Mouse (Mus musculus) adipocyte (in vitro differentiated cells): ENCODE results near the gene Usp15.

Experiments
- DNase-seq: peaks from one replicate; pipeline ENCODE4 v3.0.0-alpha.2; 2016; ENCODE audit warnings: low spot score

Usp15 gene

DNA sequence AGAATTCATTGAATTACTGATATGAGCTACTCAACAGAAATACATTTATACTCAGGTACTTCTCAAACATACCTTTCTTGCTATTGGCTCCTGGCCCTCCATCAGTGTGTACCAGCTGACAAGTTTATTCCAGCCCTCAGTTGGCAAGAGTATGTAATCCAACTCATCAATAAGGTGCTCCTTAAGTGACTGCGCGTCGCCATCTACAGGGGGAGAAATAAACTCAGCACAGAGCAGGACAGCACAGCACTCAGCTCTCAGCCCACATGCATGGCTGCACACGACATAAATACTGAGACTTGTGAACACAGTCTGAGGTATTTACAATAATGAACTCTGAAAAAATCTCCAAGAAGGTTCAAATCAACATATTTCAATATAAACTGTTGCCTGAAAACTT is 21.0 kb downstream of the Usp15 start:
- no peak for DNase-seq

DNA sequence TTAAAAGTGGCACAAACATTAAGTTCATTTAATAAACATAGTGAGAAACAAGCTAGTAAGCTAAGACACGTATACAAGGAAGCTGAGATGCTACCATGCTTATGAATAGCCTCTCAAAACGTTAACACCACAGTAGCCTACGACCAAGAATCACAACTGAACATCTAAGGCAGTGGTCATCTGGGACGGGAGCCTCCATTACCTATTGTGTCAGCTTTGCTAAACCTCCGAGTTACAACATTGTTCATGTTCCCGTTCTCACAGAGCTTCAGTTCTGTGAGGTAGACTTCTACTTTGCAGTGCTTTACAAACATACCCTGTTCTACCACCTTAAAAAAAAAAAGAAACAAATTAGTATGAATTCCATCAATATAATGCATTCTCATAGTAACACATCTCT is 25.9 kb downstream of the Usp15 start:
- no peak for DNase-seq

DNA sequence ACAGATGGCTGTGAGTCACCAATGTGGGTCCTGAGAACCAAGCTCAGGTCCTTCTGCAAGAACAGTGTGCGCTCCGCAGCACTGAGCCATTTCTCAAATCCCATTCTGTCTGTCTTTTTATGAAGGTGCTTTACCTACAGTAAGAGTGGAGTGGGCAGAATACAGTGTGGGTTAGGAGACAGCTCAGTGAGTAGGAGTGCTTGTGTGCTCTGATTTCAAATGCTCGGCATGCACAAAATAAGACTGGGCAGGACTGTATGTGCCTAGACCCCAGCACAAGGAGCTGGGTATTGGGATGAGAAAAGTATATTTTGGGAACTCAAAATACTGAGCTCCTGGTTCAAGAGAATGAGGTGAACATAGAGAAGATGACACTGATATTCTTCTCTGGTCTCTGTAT is 31.3 kb downstream of the Usp15 start:
- no peak for DNase-seq

DNA sequence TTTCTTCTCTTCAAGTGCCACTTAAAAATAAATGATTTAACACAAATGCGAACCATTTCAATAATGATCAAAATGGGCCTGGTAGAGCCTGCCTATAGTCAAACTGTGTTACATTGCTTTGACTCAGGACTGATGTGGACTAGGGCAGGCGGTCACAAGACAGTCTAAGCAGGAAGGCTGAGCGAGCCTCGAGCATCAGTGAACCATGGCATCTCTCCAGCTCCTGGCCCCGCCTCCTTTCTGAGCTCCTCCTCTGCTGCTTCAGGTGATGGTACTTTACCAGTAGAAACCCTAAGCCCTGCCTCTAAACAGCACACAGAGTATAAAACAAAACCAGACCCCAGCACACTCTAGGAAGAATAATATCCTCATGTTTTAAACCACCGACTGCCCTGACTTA is 36.3 kb downstream of the Usp15 start:
- DNase-seq: no peak

DNA sequence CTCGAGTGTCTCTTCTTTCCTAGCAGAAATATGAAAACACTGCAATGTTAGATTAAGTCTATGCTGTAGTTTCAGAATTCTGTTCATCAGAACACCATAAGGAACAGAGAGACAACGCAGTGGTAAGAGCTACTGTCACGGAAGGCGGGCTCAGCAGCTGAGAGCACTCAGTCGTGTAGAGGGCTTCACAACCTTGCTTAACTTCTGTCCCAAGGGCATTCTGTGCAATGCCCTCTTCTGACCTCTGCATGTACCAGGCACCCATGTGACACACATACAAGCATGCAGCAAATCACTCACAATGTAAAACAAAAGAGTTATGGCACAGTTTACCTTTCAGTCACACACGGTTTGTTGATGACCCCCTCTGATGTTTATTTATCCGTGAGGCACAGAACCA is 37.5 kb downstream of the Usp15 start:
- DNase-seq: no peak

DNA sequence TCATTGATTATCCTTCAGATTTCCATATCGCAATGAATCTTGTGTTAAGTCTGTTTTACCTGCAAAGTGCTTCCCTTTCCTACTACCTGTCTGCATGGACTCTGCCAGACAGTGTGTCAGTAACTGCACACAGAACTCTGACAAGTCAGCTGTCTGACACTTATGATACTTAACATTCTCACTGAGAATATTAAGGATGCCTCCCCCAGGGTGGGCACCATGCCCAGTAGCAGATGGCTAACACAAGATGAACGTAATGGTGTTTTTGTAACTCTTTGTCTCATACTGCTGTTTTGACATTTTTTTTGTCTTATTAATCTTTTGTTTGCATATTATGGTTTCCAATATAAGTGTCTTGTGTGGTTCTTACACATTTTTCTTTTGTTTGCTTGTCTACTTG is 40.4 kb downstream of the Usp15 start:
- DNase-seq: peak; percentile 8

DNA sequence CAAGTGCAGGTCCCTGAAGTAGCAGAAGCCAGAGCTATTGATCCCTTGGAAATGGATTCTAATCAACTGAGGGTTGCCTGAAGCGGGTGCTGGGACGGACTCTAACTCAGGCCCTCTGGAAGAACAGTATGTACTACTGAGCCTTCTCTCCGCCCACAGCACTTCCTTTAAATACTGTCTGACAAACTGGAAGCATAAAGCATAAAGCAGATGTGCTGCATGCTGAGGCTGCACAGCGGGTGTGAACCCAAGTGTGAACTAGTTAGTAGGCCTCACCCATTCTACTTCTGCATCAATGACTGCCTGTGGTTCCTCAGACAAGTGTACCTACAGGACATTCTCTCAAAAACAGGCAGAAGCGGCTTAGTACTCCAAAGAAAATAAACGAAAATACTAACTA is 41.0 kb downstream of the Usp15 start:
- no peak for DNase-seq

DNA sequence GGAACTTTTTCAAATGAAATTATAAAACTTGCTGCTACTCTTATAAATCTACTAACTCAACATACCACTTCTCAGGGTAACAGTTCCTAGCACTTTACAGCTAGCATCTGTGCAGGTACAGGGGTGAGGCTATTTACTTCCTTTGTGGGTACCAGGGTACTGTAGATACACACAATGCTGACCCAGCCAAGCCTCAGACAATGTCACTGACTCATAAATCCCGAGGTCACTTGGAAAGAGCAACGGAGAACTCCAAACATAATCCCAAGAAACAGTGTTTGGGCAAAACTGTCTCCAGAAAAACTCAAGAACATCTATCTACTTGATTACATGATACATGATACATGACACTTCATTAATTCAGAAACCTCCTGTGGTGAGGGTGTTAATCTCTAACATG is 43.5 kb downstream of the Usp15 start:
- DNase-seq: no peak

DNA sequence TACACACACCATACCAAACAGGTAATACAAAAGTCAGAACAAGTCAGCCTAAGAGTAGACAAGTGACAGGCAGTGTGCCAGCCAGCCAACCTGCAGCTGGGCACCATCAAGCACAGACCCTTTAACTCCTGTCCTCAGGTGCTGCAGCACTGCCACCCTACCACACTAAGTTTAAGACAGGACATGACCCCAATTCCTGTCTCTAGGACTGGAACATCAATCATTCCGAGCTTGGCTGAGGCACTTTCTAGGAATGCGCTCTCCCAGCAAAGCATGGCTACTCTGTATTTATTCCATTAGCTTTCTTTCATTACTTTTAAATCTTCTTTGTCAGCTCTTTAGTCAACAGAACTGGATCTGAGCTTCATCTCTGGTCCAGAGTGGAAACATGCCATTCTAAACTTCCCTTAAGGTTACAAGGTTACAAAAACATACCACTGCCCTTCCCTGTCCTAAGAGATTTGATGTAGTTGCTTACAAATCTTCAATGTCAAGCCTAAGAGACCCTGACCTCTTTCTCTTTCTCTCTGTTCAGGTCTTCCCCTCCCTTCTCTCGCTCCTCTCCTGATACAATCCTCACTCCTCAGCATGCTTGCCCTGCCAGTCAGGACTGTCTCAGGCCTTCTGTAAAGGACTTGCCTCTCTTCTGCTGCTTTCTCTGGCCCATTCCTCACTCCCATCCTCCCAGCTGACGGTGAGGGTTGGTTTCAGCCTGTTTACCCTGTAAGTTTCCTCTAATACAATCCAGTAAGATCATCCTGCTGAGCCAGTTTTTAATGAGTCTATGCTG is 48.6 kb downstream of the Usp15 start:
- no peak for DNase-seq

DNA sequence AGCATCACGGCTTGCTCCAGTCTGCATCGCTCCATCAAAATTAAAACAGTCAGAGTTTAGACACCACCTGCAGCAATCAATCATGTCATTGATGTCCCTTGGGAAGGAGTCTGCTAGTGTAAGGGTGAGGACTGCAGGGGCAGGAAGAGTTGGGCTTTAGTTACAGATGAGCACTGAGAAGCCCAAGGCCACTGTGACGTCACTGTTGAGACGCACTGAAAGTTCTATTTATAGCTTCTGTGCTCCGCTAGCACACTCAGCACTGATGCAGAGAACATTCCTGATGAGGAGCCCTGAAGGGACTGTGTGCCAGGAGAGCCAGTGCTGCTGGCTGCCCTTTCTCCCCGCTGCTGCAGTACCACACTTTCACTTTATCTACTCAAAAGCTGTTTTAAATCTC is 49.6 kb downstream of the Usp15 start:
- DNase-seq: peak; percentile 11

DNA sequence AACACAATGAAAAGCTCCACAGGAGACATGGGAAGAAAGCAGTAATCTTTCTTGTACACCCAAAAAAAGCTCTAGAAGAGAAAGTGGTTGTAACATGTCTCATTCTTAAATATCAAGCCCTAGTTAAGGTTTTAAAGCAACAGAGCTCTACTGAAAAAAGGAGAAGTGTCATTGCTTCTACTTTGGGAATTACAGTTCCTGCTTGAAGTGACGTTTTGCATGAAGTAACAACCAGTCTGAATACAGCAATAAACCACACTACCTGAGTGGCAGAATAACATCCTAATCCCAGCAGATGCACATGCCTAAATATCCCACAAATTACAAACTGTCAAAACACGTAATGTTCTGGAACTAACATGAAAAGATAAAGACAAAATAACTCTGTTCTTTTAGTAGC is 50.4 kb downstream of the Usp15 start:
- no peak for DNase-seq

DNA sequence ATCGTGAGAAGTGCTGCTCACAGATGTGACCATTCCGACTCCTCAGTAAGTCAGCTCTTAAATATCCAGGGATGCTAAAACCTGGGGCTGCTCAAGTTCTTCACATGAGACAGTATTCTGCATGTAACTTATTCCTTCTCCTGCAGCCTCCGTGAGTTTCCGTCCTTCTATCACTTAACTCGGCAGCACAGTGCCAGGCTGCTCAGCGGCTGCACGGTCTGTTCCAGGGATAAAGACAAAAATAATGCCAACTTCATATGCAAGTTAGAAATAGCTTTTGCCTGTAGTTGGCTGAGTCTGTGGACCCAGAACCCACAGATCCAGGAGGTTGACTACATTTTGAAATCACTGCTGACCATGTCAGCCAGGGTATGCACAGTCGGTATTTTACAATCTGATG is 52.5 kb downstream of the Usp15 start:
- DNase-seq: no peak

DNA sequence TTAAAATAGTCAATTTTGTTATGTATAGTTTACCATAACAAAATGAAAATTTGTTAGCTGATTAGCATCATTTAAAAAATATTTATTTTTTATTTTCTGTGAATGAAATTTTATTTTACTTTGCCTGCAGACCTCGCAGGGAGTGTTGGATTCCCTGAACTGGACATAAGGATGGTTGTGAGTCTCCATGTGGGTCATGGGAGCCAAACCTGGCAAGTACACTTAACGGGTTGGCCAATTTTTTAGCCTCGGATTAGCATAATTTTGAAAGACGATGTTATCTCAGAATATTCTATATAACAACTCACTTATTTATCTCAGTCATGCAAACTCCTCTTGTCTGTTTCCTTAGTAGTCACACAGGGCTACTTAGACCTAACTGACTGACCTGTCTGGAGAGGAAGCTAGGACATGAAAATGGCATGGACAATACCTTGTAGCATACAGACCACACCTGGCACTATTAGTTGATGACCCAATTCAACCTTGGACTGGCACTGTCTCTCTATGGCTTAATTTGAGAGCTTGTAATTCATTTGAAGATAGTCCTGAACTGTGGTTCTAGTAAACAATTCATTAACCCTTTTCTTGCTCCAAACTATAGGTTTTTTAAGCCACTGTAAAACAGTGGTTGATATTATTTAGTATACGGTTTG is 54.3 kb downstream of the Usp15 start:
- no peak for DNase-seq

DNA sequence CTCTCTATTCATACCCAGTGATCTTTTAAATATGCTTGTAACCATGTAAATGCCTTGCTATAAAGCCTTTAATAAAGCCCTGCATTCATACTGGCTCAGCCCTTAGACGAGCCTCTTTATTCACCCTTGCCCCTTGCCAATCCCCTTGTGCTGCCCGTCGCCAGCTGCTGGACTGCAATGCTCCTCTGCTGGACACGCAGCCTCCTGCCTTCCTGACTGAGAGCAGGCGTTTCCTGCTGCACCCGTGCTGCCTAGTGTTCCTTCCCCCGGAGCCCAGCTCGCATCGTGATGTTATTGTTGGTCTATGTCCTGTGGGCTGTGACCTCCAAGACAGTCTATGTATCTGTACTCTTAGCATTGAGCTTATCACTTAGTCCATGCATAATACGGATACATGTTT is 61.0 kb downstream of the Usp15 start:
- DNase-seq: no peak

DNA sequence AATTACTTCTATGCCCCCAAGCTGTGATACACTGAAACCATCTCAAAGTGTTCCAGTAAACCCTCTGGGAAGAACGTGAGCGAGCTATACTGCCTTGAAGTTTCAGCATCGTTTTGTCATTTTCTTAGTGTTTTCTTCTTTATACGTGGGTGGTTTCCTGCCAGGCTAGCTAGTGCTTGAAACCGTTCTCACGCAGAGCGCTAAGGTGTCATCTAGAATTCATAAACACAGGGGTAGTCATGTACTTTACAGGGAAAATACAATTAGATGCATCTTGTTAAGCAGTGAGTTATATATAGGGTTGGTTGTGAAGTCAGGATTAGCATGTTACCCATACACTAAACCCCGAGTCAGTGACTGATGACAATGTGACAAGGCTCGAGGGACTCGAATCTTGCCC is 65.3 kb downstream of the Usp15 start:
- DNase-seq: no peak

DNA sequence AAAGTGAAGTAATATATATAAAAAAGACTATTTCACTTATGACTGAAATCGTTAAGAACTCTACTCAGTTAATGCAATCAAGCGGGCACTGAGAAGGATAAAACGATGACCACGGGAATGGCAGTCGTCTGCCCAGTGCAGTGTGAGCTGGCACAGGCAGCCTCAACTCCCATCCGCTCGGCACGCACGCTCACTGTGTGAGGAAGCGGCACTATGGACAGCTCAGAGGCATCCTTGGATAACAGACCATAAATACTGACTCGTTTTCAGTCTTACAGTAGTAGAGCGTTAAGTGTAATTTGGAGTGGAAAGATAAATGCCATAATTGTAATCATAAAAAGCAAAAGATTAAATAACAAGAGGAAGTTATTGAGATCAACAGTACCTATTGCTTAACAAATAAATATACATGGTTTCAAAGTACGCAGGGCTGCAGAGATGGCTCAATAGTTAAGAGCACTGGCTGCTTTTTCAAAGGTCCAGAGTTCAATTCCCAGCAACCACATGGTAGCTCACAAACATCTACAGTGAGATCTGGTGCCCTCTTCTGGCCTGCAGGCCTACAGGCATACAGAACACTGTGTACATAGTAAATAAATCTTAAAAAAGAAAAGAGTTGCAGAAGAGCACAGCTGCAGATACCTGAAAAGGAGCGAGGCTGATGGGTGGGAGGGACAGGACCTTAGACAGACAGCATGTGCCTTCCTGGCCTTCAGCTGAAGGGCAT is 76.0 kb downstream of the Usp15 start:
- DNase-seq: peak; percentile 6

DNA sequence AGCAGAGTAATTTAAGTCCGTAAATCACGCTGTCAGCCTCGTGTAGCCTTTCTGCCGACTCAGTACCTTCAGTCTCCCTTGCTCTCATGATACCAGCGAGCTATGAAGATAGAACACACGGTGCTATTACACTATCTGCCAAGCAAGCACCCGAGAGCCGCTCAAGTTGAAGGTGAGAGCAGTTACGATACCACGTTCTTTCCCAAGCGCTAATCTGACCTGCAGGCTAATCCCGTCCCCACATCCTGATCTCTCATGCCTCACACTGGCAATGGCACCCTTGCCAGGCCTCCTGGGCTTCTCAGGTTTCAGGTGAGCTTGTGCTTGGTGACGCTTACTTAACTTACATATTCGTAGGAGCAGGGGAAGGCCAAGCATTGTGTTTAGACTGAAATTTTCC is 79.9 kb downstream of the Usp15 start:
- no peak for DNase-seq

DNA sequence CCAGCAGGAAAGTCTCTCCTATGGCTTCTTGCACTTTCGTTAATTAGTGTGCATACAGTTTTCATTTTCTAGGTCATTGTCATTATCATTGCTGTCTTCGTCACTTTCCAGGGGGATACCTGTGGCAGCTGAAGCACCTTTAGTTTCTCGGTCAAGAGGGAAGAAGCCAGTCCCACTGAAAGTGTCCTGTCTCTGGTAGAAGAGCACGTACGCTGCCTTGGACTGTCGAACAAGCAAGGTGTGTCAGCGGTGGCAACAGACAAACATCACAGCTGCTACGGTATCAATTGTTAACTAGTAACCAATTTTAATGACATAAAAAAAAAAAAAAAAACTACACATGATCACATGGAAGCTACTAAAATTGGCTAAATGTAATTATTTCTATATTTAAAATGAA is 83.3 kb downstream of the Usp15 start:
- DNase-seq: no peak

DNA sequence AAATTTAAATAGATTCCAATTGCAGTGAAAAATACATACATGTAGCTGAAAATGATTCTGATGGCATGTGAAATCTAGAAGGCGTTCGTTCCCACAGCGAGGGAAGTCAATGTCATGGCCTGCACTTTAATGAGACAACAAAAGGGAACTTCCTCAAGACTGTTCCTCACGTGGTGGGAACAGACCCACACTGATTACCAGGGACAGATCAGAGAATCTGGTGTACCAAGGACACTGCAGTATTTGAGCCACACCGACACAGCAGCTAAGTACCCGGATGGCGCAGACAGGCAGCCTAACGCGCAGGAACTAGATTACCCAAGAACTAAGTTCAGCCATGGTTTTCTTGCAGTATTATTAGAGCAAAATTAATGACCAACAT is 84.0 kb downstream of the Usp15 start:
- no peak for DNase-seq

DNA sequence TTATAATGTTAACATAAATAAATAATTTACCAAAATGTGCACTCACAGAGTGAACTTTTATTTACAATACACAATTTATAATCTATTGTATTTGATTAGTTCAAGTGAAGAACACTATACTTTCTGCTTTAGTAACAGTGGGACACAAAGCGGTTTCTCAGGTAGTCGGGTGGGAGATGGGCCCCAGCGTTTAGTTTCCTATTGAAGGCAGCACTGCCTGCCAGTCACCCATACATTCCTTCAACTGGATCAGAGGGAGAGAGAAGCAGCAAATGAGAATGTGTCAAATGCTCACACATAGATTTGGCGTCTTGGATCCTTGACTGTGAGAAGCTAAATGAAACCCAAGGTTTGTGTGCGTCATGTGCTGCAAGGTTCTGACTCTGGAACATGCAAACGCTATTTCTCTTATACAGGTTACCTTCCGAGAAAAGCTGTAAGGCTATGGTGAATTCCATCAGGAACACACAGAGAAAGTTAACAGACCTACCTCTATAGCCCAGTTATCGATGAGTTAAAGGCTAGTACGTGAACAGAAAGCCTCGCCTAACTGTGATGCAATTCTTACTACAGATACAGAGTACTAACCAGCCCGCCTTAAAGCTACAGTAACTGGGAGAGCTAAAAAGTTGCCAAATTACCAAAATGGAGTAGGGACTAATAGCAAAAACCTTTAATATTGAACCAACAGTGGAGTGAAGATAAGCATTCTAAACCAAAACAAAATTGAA is 84.6 kb downstream of the Usp15 start:
- DNase-seq: no peak

DNA sequence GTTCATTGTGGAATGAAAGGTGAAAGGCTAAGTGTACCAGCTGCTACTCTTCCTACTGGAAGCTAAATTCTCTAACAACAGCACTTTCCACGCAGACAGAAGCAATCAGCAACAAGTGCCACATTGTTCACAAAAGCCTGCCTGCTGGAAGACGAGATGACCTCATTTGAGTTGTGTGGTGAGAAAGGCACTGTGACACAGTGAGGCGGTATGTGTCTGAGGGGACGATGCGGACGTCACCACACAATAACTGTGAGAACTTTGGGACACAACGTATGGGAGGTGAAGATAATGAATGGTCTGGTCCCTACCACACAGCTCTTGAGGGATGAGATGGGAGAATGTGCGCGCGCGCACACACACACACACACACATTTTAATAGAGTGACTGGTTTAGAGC is 86.2 kb downstream of the Usp15 start:
- DNase-seq: no peak

DNA sequence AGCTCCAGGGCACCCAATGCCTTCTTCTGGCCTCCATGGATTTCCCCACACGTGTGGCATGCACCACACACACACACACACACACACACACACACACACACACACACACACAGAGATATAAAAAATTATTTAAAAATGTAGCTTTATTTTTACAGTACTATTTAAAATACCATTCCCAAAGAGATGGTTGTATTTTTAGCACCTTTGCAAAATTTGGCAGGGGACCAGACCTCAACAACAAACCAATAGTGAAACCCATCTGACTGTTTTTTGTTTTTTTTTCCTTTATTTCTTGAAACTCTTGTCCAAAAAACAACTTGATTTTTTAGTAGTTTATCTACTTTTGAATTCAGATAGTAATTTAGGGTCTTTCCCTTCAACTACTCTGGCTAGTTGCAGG is 88.3 kb downstream of the Usp15 start:
- DNase-seq: no peak

DNA sequence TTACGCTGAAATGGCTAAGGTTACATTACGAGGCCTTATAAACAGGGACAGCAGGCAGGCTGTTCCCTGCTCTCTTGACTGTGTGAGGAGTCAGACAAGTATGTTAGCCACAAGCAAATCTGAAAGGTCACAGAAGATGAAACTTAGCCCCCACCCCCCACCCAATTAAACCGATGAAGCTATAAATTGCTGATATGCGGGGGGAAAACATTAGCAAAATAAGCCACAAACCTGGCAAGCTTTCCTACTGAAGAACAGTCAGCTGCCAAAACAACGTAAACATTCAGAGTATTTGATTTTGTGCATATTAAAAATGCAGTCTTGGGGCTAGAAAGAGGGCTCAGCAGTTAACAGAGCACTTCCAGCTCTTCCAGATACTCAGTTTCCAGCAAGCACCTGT is 88.7 kb downstream of the Usp15 start:
- no peak for DNase-seq
